Mouse (Mus musculus) ovary, adult 10 weeks (tissue): Measurements from ENCODE around the gene Ldlrap1. TPM values are rescaled to one million over a fixed set of nuclear protein-coding genes. Genes with fewer than 3 reads are reported as not detected.

Experiments
- polyA plus RNA-seq: library from polyadenylated mRNA; stranded (reverse); fragments of 350-450 nt; fragmentation: Illumina TruSeq; extraction: RNeasy Lipid Tissue Mini Kit (QIAGEN cat#74804); gene quantifications from one replicate; pipeline ENCODE4 v1.2.3, GENCODE M21; 2014

Gene Ldlrap1
- 0.88 TPM for polyA plus RNA-seq

DNA sequence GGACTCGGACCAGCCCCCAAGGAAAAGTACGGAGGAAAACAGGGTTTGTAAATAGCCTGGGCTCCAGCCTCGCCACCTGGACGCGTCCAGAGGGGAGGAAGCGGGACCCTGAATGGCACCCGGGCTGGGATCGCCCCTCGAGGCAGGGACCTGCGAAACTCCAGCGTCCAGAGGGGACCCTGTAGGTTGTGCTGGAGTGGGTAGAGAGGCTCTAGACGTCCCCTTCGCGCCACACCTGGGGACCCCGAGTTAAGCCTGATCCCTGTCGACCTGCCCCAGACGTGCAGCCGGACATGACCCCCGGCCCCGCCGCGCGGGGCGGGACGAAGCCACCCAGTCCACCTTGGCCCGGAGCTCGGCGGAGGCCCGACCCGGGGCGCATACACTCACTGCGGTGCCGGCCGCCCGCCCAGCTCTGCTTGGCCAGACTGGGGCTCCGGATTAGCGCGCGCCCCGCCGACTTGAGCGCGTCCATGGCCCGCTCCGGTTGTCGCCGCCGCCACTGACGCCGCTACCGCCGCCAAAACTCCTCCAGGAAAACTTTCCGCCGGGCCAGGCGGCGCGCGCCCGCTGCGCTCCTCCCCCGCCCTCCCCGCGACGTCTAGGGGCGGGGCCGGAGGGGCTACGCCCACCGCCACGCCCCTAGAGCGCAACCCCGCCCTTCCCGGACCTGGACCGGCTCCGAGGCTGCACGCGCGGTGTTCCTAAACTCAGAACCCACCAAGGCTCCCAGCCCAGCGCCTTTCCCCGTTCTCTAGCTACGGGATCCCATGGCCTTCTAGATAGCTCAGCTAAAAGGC lies at the start of gene Ldlrap1:
Ldlrap1 (minus strand) TSS at position 599 of the 800 bp plus-strand sequence.

DNA sequence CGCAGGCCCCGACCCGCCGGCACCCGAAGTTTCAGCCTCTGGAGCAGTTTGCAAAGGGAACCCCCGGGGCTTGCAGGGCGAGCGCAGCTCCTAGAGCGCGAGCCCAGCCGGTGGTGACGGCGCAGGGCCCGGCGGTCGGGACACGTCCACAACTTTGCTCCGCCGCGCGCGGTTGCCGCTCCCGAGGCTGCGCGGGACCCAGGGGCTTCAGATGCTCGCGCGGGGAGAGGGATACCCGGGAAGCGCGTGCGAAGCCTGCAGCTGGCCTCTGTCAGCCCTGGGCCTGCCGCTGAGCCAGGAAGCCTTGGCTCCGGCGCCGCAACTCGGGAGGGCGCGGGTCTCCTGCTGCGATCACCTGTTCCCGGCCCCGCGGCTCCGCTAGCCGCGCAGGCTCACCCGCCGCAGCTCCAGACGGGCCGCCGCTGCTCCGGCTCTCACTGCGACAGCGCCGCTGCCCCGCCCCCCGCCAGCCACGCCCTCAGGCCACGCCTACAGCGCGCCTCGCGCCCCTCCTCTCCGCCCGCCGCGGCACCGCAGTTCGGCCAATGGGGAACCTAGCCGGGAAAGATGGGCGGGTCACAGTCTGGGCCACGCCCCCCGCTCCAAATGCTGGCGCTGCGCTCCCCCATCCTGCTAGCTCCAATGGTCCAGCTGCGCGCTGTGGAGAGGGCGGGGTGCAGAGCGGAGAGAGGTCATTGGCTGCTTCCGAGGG lies 63.8 kb downstream of the Ldlrap1 start, which contains the start of gene Man1c1:
Man1c1 (minus strand) TSS at position 456 of the 712 bp plus-strand sequence.

Other genes with a start within 250 kb of the Ldlrap1 start
- gene Mtfr1l, start 232.6 kb downstream of the Ldlrap1 start, polyA plus RNA-seq = 51.2 TPM
- gene Selenon, start 215.9 kb downstream of the Ldlrap1 start, polyA plus RNA-seq = 6.8 TPM
- 5.4 TPM for gene Man1c1, start 63.7 kb downstream of the Ldlrap1 start, polyA plus RNA-seq
- 44.0 TPM for gene Maco1, start 85.3 kb upstream of the Ldlrap1 start, polyA plus RNA-seq
- 0.51 TPM for gene Rhd, start 96.5 kb upstream of the Ldlrap1 start, polyA plus RNA-seq
- 47.5 TPM for gene Tmem50a, start 147.0 kb upstream of the Ldlrap1 start, polyA plus RNA-seq
- 527 TPM for gene Rsrp1, start 155.6 kb upstream of the Ldlrap1 start, polyA plus RNA-seq
- gene Syf2, start 162.9 kb upstream of the Ldlrap1 start, polyA plus RNA-seq = 70.6 TPM